Mouse (Mus musculus) spleen, embryonic (tissue): Measurements from ENCODE around the gene Ccl4.

ENCODE experiments used
- CTCF ChIA-PET: fragments of 350-600 bp; sonication (Branson Sonifier 250); formaldehyde crosslinking; loops from one replicate; lab custom pipeline; 2022; lab: Charles Lee

Ccl4 gene

DNA sequence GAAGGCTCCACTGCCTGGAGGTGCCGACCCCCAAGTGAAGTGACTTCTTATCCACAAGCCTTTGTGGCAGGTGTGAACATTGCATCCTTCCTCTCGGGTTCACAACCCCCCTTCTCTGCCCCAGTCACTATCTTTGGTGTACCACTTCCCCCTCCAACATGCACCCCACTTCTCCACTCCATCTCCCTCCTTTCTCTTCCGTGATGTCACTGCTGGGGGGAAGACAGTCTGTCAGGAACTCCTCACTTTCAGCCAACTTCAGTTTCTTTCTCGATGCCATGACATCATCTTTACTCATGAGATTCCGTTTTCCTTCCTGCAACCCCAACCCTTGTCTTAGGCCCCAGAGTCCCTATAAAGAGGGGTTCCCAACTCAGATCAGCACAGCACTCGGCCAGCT, at the start of gene Ccl4:
Gene Ccl4, plus strand, starts transcription at position 381 of the 400 bp plus-strand sequence.
- CTCF ChIA-PET, result no interaction called here

DNA sequence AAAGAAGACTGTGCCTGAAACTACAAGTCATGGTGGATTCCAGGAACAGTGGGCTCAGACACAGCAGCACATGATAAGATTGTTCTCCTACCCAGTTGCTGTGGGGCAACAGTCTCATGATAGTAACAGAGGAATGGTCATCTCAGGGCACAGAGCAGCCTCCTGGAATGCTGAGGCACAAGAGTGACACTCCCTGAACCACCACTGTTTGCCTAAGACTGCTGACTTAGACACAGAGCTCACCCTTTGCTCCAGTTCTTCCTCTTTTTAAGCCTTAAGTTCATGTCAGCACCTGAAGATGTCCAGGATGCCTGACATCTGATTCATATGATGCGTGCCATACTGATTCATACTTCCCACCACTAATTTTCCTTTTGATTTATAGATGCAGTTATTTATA, 45.8 kb upstream of the Ccl4 start:
- CTCF ChIA-PET, result no interaction called here

GRCm38 (mm10) chr11:83618238-83618637, 44.1 kb upstream of the Ccl4 start:
- CTCF ChIA-PET, result interaction anchor here (0.6 kb wide), 1 partner anchor 16 kb away, joined by 3 read pairs; no protein-coding TSS in a partner anchor

- CTCF ChIA-PET, result interaction anchor here (0.6 kb wide), 1 partner anchor 15 kb away, joined by 3 read pairs; no protein-coding TSS in a partner anchor
These were observed 43.3 kb upstream of the Ccl4 start for GRCm38 (mm10) chr11:83619037-83619436.

GRCm38 (mm10) chr11:83623586-83623985, 38.8 kb upstream of the Ccl4 start:
- CTCF ChIA-PET, result no interaction called here

DNA sequence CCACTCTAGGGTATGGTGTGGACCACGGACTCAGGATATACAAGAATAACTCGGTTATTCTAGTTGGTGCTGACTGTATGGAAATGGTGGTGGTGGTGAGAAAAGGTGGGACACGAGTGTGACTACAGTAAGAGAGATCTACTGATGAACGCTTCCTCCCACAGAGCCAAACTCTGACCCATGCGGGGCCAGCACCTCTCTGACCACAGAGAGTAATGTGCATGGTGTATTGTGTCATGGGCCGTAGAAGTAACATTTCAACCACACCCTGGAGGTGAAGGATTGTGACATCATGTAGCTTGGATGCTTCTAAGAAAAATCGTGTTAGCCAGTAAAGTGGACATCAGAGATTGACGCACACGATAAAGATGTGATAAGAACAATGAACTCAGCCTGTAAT, 33.6 kb upstream of the Ccl4 start:
- CTCF ChIA-PET, result no interaction called here

DNA sequence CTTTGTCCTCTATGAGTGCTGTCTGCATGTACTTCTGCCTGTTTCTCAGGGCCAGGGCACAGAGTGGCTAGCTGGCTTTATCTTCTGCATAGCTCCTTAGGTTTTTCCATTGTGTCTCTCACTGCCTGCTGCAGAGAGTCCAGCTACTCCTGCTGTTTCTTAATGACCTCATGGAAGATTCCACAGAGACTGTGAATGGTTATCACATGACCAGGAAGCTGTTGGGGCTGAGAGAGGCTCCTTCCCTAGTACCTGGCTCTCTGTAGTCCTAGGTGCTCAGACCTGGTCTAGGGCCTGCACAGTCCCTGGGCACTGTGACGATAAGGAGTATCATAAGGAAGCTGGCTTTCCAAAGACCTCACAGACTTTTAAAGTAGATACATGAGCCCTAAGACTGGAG, 31.8 kb upstream of the Ccl4 start:
- CTCF ChIA-PET, result no interaction called here

DNA sequence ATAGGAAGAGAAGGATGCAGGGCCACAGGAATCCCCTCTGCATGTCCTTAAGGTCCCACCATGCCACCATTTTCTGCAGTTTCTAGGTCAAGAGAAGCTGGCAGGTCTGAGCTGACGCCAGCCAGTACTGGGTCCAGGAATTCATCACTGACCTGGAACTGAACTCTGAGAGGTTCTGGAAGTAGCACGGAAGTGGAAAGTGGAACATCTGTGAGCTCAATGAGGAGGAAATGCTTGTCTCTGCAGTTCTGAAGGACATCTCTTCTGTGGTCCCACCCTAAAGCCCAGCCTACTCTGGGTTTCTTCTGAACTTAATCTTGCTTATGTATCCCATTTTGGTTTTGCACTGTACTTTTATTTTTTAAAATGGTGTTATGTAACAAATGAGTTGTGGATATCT, 31.3 kb upstream of the Ccl4 start:
- CTCF ChIA-PET, result no interaction called here

- CTCF ChIA-PET, result no interaction called here
These were observed 29.6 kb upstream of the Ccl4 start for GRCm38 (mm10) chr11:83632744-83633143.

DNA sequence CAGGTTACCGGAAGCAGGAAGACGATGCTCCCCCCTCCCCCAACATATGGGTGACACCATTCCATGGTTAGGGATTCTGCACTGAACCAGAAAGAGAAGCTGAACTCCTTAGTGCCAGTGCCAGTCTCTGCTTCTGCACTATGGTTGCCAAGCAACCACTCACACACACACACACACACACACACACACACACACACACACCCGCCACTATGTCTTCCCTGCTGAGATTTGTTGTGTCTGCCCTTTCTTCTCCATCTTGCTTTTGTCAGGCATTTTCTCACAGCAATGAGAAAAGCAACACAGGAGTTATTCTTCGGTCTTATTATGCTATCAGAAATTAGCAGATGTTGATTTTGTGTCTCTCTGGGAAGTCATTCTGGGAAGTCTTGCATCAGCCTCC, 28.0 kb upstream of the Ccl4 start:
- CTCF ChIA-PET, result interaction anchor here (0.7 to 1.0 kb wide), 2 partner anchors 14 to 16 kb away, joined by 3 to 4 read pairs; no protein-coding TSS in a partner anchor

- CTCF ChIA-PET, result no interaction called here
These were observed 27.5 kb upstream of the Ccl4 start for GRCm38 (mm10) chr11:83634898-83635297.

DNA sequence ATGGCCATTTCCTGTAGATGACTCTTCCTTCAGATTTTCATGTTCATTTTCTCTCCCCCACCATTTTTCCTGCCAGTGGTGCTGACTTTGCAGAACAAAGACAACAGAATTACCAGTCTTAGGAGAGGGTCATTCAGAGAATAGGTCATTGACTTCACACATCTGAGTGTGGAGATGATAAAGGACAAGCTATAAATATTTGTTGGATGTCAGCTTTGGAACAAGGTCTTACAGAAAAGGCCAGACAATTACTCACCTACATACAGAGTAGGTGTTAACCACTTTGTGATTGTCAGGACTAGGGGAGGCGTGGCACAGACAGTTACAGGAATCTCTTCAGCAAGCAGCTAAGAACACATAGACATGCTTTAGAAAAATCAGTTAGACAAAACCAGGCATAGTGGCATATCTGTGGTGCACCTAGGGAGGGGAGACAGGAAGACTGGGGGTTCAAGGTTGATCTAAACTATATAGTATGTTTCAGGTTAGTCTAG, 25.6 kb upstream of the Ccl4 start:
- CTCF ChIA-PET, result no interaction called here

- CTCF ChIA-PET, result no interaction called here
These were observed 23.4 kb upstream of the Ccl4 start for GRCm38 (mm10) chr11:83638934-83639333.

DNA sequence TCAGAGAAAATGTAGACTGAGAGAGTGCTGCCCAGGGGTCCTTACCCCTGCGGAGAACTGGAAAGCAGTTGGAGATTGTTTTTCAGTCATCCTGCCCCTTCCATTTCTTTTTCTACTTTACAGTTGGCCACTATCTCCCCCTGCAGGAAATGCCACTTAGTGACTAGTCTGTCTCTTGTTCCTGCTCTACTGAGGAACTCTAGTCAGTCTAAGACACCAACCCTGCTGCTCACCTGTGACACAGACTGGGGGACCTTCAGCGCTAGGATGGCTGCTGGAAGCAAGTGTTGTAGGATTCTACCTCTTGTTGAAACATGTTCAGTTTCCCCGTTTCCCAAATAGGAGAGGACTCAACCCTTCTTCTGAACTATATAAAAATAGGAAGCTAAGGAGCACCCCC, 22.9 kb upstream of the Ccl4 start:
- CTCF ChIA-PET, result interaction anchor here (0.6 to 1.1 kb wide), 4 partner anchors 12 to 93 kb away, joined by 3 to 4 read pairs (median 4); no protein-coding TSS in a partner anchor

DNA sequence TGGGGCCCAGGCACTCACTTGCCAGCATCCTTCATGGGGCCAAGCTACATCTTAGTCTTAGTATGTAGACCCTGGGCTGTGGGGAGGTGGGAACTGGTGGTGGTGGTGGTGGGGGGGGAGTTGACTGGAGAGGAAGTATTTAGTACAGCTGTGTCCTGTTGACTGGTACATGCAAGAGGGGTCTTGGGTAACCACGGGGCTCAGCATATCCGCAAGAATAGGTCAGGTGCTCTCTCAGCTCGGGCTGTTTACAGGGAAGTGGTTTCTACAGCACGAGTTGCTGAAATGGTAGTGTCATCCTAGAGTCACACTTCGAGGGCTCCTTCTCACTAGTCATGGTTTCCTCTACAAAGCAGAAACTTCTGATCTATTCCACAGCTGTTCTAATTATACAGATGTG, 22.2 kb upstream of the Ccl4 start:
- CTCF ChIA-PET, result interaction anchor here (0.6 to 1.1 kb wide), 4 partner anchors 13 to 92 kb away, joined by 3 to 4 read pairs (median 4); no protein-coding TSS in a partner anchor

- CTCF ChIA-PET, result no interaction called here
These were observed 21.2 kb upstream of the Ccl4 start for GRCm38 (mm10) chr11:83641216-83641615.

GRCm38 (mm10) chr11:83645521-83645920, 16.9 kb upstream of the Ccl4 start, which contains the start of gene Rpl9-ps1:
TSS of gene Rpl9-ps1 (minus strand) at chr11:83645621.
- CTCF ChIA-PET, result no interaction called here

DNA sequence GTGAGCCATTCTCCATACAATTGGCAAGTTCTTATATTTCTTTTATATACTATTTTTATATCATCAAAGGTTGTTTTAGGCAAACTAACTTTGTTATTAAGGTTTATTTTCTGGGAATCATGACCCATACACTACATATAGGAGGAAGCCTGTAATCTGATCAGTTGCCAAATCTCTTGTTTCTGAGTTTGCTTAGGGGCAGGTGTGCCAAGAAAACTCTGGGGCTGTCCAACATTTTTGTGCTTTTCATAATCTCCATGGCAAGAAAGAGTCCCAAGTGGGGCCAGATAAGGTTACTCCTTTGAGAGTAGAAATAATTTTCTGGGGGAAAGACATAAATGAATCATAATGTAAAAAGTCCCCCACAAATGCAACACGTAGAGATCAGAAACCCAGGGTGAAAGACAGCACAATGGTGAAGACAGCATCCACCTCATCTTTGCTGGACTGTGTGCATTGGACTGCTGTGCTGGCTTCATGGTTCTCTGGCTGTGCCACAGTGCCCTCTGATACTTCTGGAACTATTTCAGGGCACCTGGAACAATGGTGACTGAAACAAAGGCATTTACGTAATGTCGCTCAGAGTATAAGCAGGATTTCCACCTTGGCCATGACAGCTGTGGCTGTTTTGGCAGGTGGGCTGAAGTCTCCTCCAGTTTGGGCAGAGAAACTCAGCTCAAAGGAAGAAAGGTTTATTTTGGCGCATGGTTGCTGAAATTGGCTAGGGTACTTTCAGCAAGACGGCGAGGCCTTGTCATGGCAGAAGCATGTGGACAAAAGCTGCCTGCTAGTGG, 15.8 kb upstream of the Ccl4 start:
- CTCF ChIA-PET, result no interaction called here

- CTCF ChIA-PET, result no interaction called here
These were observed 13.0 kb upstream of the Ccl4 start, which contains the start of gene Ccl3 for GRCm38 (mm10) chr11:83649305-83649841. TSS of gene Ccl3 (minus strand) at chr11:83649355.

DNA sequence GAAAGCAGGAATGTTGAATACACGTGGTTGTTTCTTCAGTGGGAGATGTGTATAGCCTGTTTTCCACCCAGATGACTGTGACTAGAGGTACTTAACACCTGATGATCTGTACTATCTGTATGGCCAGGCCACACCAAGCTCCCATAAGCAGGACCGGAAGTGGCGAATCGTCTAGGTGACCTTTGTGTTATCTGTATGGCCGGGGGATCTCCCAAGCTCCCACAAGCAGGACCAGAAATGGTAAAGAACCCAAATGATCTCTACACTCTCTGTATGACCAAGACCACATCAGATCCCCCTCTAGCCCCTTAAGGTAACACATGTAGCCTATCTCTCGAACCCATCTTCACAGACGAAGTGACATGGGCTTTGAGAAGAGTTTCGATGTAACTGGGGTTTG, 7.8 kb upstream of the Ccl4 start:
- CTCF ChIA-PET, result no interaction called here

DNA sequence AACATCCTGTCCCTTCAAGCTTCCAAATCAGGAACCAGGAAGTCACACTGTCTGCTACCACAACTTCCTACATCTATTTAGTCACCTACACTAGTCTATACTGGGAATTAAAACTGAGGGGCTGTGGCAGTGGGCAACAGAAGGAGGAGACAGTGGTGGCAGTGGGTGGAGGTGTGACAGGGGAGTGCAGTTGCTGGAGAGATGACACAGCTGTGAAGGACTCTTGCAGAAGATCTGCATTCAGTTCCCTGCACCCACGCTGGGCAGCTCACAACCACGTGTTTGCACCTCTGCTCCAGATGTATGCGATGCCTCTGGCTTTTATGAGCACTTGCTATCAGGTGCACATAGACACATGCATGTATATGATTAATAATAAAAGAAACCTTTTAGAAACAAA, 4.9 kb upstream of the Ccl4 start:
- CTCF ChIA-PET, result interaction anchor here (1.2 kb wide), 1 partner anchor 111 kb away, joined by 3 read pairs; no protein-coding TSS in a partner anchor

DNA sequence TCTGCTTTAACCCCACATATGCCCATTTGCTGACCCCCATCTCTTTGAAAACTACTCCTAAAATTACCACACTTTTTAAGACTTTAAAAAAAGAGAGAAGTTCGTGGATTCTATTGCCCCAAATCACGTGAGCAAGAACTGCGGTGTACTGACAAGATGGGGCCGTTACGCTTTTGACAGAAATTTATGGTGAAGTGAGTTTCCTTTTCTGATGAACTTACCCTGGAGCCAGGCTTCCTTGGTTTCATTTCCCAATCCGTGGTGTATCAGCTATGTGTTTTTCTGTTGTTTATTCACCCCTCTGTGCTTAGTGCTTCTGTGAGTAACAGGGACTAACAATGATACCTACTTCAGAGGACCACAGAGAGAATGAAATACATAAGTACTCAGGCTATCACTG, 3.6 kb upstream of the Ccl4 start:
- CTCF ChIA-PET, result no interaction called here

GRCm38 (mm10) chr11:83663532-83663931, 1.1 kb downstream of the Ccl4 start:
- CTCF ChIA-PET, result no interaction called here
